Mouse (Mus musculus) lung, postnatal 4 days (tissue): ENCODE data around the gene Ivns1abp.
A peak's percentile ranks its signal among the peaks of the same experiment; 100 is the strongest.
"Not testable (repeated sequence)": the region's sequence is repeated elsewhere in the genome, so short reads cannot be mapped to it uniquely, and the experiment has no call there.

Experiments used
- DNase-seq, 2 experiments: peaks; one replicate each; pipeline ENCODE4 v3.0.0; 2021

Ivns1abp gene

DNA sequence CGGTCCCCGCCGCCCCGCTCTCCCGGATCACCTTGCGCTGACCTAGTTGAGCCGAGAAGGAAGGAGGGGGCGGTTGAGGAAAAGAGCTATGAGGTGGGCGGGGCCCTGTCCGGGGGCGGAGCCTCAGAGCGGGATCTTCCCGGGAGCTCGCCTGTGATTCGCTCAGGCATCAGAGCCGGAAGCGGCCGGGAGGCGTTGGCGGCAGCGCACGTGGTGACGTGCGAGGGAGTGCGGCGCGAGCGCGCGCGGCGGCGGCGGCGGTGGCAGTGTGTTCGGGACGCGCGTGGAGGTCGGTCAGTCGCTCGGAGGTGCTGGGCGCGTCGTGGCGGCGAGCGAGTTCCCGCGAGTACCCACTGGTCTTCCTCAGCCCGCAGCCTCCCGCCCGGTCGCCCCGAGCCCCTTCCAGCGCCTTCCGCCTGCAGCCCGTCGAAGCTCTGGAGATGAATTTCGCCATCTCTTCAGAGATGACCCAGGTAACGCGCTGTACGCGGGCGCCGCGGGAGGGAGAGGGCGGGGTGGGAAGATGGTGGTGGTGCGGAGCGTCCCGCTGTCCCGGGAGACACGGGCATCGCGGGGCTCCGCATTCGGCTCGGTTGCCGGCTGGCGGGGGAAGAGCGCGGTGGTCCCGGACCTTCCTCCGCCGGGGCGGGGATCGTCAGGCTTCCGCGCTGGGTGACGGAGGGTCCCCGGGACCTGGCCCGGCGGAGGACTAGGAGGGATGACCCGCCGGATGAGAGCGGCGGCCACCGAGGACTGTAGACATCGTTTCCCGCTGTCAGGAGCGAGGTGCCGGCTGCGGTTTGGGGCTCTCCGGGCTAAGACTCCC, at the start of gene Ivns1abp:
TSS of gene Ivns1abp (plus strand) at position 195 of the 826 bp plus-strand sequence.
- peak; percentile 98 for DNase-seq

DNA sequence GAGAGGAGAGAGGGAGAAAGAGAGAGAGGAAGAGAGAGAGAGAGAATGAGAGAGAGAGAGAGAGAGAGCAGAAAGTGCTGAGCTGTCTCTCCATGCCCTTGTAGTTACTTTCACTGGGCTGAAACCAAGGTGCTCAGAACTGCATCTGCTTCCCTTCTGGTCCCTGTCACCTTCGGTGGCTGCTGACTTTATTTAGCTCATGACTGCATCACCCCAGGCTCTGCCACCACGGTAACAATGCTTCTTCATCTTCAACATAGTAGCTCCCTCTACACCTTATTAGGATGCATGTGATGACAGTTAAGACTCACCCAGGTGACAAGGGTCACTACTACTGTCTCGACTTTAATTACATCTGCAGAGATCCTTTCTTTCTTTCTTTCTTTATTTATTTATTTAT, 48.8 kb upstream of the Ivns1abp start:
- DNase-seq: no peak

DNA sequence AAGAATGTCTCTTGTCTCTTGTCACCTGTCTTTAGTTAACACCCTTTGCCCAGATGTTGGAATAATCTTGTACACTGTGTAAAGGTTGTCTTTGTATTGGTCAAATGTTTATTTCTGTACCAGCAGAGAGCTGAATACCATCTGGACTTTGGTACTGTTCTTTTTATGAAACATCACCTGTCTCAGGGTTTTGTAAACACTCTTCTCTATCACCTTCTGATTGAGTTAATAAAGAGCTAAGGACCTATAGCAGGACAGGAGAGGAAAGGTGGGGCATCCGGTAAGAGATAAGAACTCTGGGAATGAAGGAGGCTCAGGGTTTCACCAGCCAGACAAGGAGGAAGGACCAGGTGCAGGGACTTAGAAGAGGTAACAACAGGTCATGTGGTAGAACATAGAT, 47.7 kb upstream of the Ivns1abp start:
- no peak for DNase-seq

DNA sequence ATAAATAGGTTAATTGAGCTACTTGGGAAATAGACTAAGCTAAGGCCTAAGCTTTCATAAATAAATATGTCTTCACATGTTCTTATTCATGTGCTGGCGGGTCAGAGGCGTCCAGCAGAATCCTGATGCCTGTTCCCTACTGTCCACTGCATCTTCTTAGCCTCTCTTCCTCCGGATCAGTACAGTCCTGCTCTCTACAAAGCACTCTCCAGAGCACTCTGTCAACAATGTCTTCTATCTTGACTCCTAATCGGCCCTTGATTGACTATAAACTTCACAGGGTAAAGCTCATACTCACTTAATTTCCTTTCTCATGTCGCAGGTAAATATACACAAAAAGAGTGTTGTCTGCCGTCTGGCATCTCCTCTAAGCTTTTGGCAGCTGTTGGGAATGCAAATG, 47.3 kb upstream of the Ivns1abp start:
- no peak for DNase-seq

DNA sequence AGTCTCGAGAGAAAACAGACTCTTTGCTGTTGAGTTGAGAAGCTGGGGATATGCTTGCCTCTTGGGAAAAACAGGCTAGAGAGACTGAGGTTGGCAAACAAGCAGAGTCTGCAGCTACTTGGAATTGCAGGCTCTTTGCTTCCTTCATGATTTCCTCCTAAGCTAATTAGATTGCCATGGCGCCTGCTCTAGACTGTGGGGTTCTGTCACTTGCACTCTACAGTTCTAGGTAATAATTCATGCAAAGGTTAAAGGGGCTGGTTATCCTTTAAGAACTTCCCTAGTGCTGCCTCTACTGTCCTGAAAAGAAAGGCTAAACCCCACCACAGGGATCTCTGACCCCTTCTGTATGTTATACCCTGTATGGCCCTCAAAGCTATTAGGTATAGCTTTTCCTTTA, 46.7 kb upstream of the Ivns1abp start:
- DNase-seq: no peak

DNA sequence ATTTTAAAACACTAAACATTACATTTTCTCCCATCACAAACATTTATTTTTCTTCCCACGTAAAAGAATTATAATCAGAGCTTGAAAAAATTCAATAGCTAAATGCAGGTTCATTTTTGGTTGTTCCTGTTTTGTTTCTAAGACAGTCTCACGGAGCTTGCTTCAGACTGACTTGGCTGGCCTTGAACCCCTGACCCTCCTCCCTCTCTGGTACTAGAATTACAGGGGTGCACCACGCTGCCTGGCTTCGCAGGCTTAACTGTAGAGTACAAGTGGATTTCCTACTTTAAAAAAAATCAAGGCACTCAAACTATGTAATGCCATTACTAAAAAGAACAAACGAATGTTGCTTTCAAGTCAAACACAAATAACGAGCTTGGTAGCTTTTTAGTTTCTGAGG, 42.8 kb upstream of the Ivns1abp start:
- DNase-seq: no peak

DNA sequence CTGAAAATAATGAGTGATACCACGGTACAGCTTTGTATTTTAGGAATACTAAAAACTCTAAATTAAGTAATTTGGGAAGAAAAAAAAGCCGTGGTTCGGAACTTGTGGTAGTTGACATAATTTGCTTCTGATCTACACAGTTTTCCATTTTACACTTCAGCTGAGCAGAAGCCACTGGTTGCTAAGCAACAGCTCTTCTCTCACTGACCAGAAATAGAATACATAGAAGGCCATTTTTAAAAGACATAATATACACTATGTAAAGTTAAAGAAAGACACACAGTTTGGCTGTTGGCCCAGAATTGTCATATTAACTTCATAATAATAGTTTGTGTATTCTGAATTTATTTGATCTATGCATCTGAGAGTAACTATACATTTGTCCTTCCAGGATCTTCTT, 42.4 kb upstream of the Ivns1abp start:
- DNase-seq: no peak

DNA sequence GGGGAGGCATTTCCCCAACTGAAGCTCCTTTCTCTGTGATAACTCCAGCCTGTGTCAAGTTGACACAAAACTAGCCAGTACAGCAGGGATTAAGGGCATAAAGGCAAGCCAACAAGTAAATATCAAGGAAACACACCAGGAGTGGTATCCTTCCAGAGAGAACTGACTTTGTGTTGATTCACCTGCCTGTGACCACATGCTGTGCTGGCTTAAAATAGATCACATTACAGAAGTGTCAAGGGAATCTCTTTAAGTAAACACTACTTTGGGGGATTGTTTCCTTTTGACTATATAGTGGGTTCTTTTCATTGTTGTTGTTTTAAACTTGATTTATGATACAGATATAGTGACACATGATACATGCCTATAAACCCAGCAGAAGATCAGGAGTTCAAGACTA, 41.0 kb upstream of the Ivns1abp start:
- DNase-seq: no peak

DNA sequence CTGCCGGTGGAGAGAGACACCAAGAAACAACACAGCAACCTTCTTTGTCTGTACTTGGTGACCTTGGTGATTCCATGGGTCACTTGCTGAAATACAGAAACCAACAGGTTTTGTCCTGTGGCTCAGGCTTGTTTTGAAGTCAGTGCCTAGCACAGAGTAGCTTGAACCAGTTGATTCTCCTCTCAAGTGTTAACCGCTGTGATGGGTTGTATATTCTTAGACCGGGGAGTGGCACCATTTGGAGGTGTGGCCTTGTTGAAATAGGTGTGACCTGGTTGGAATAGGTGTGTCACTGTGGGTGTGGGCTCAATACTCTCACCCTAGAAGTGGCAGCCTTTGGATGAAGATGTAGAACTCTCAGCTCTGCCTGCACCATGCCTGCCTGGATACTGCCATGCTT, 39.3 kb upstream of the Ivns1abp start:
- DNase-seq: not testable (repeated sequence)

DNA sequence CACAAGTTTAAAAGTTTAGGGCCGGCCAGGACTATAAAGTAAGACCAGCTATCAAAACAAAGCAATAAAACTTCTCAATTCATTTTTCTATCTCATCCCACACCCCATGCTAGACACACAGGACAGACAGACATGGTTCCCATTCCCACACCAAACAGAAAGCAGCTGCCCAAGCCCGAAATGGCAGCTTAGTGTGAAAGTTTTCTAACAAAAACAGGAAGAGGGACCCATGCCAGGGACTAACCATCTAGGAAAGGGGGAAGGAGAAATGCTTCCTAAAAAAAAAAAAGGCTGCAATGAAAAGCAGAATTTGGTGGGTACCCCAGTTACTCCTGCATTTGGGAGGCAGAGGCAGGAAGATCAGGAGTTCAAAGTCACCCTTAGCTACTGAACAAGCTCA, 37.2 kb upstream of the Ivns1abp start:
- DNase-seq: no peak

DNA sequence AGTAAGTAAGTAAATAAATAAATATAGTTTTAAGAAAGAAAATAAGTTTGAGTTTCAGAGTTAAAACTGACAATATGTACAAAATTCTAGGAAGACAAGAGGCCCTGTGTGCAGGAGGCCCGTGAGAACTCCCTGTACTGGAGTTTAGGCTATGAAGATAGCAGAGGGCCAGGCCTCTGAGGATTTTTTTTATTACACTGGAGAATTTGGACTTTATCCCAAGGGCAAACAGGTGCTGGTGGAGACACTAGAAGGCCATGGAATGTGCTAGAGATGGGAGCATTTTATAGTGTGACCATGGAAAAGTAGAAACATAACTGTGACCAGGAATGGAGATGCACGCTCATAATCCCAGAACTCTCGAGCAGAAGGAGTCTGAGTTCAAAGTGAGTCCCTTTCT, 36.5 kb upstream of the Ivns1abp start:
- no peak for DNase-seq

DNA sequence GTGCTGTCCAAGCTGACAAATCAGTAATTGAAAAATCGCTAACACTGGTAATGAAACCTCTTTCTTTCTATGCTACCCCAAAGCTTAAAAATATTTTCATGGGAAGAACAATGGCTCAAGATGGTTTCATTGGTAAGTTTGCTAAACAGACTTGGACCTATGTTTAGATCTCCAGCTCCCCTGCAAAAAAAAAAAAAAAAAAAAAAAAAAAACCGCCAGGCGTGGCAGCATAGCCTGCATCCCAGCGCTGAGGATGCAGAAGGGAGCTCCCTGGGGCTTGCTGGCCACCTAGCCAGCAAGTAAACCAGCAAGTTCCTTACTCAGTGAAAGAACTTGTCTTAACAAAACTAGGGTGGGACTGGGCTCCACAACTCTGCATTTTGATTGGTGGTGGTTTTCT, 35.8 kb upstream of the Ivns1abp start:
- DNase-seq: no peak

DNA sequence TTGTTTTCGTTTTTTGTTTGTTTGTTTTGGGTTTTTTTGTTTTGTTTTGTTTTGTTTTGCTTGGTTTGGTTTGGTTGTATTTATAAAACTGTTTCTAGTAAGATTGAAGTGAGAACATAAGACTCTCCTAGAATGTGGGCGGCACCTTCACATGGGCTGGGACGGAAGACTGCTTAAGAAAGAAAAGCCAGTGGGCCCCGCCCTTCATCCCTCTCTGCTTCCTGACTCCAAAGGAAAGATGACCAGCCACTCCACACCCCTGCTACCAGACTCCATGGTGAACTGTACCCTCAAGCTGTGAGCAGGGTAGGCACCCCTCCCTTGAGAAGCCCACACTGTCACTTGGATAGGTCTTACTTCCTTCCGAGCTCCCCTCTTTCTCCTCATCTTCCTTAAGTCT, 33.8 kb upstream of the Ivns1abp start:
- no peak for DNase-seq

DNA sequence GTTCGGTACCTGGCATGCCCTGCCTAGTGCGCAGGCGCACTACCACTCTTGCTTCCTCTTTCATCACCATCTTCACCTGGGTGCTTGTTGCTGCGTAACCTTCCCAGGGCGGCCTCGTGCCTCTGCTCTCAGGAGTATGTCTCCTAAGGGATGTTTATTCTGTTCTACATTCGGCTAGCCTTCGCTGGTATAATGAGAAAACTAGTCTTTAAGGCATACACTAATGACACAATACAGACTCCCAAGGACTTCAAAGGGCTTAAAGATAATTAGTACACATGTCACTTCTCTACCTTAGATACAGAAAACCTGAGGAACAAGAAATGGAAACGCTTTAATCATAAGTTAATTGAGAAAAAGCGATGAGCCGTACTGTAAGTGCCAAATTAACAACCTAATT, 32.9 kb upstream of the Ivns1abp start:
- no peak for DNase-seq

DNA sequence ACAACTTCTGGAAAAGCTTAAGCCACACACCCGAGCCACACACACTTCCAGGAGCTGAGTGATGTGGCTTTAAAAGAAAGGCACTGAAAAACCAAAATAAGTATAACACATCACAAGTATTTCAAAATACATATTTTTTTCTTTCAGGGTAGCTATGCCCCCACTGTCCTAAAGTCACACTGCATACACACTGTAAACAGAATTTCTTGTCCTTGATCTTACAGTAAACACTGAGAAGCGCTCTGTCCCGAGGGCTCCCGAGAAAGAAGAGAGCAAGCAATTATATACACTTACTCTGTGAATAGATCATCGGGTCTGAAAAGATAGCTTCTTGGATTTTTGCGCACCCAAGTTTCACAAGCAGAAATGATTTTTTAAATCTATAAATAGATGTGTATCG, 25.0 kb upstream of the Ivns1abp start:
- no peak for DNase-seq

DNA sequence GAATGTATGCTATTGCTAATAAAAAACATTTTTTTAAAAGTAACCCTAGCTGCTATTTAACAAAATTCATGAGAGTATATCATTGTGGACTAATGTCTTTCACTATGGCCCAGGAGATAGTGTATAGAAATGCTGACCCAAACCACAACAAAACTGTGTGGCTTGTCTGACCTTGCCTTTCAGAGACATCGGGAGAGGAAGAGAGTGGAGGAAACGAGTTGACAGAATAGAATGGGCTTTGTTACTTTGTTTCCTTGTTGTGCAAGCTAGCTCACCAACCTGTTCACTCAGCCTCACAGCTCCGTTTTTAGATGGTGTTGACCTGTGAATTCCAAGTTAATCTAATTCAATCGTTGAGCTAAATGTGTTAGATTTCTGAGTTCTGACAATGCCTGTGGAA, 23.9 kb upstream of the Ivns1abp start:
- no peak for DNase-seq

DNA sequence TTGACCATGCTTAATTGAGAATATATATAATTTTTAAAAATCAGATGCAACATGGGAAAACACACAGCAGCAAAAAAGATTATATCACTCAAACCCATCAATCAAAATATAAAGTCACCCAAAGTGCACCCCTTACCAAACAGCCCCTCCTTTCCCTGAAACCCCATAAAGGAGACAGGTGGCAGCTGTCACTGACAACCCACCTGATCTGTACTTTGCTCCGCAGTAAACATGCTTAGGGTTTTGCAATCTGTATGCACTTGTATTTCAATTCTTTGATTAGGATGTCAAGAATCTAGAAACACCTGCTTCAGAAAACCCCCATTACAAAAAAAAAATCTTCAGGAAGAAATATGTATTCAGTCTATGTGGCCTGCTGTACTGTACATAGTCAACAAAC, 18.9 kb upstream of the Ivns1abp start:
- no peak for DNase-seq

DNA sequence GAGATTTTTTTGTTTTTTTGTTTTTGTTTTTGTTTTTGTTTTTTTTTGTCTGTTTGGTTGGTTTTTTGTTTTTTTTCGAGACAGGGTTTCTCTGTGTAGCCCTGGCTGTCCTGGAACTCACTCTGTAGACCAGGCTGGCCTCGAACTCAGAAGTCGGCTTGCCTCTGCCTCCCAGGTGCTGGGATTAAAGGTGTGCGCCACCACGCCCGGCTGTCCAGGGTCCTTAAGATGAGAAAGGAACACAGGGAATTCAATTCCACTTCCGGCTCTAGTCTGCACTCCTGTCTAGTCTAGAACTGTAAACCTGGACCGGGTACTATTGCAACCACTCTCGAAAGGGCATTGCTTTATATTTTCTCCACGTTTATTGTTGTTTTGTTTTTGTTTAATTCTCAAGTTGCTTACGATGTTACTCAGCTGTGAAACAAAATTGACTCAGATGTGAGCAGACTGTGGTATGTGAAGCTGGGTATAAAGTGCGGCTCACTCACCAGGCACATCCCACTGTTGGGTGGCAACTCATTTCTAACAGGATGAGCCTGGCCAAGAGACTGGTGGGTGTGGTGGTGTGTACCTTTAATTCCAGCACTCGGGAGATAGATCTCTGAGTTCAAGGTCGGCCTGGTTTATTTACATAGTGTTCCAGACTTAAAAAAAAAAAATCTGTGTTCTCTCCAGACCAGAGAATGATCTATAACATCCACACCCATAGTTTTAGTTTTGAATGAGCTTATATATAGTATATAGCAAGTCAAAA, 15.8 kb upstream of the Ivns1abp start:
- DNase-seq: no peak

DNA sequence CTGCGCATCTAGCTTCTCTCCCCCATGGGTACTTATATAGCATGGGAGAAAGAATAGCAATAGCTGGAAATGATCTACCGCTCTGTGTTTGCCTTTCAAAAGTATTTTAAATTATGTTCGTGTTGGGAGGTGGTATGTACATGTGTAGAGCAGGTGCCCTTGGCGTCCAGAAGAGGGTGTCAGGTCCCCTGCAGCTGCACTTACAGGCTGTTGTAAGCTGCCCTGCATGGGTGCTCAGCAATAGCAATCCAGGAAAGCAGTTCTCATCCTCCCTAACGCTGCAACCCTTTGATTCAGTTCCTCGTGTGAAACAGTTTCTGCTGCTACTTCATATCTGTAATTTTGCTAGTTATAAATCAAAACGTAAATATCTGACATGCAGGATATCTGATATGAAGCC, 14.7 kb upstream of the Ivns1abp start:
- no peak for DNase-seq

DNA sequence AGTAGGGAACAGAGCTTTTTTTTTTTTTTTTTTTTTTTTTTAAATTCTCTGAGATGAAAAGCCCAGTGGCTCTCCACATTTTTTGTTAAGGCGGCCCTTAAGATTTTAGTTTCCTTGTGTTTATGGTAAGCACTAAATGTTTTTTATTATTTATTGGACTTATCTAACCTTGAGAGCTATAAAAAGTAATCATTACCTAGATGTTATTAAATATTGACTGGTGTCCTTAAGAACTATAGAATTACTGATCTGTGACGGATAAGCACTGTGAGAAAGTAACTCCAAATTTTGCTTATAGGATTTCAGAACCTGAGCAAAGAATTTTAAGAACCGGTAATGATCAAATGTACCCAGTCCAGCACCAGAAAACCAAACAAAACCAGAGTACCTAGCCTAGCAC, 11.5 kb upstream of the Ivns1abp start:
- no peak for DNase-seq

DNA sequence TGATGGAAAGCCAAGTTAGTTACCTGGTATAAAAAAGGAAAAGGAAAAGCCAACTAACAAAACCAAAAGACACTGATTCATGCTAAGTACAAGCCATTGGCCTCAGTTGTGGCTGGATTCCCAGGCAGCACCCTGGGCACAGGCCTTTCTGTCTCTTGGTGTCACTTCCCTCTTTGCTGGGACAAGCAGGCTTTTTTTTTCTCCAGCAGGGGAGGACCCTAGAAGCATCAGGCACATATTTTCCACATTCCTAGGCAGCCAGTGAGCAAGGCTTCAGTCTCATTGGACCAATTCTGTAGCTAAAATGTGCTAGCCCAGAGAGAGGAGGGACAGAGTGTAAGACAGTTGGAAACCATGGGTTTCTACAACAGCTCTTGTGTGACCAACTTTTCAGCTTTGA, 6.0 kb upstream of the Ivns1abp start:
- peak; percentile 23 to 36 for DNase-seq

DNA sequence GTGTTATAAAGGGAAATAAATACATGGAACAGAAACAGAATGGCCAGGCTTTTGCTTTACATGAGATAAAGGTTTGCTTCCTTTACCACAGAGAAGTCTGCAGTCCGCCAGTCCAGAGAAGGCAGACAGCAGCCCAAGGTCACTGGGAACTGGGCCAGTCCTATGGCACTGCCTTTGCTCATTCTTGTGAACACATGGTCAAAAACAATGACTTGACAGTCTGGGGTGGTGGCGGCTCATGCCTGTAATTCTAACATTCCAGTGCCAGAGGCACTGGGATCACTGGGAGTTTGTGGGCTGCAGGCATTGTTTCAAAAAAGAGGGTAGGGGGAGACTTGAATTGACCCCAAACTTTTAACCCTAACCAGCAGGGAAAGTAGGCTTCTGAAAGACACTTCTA, 5.3 kb upstream of the Ivns1abp start:
- peak; percentile 28 to 59 for DNase-seq

DNA sequence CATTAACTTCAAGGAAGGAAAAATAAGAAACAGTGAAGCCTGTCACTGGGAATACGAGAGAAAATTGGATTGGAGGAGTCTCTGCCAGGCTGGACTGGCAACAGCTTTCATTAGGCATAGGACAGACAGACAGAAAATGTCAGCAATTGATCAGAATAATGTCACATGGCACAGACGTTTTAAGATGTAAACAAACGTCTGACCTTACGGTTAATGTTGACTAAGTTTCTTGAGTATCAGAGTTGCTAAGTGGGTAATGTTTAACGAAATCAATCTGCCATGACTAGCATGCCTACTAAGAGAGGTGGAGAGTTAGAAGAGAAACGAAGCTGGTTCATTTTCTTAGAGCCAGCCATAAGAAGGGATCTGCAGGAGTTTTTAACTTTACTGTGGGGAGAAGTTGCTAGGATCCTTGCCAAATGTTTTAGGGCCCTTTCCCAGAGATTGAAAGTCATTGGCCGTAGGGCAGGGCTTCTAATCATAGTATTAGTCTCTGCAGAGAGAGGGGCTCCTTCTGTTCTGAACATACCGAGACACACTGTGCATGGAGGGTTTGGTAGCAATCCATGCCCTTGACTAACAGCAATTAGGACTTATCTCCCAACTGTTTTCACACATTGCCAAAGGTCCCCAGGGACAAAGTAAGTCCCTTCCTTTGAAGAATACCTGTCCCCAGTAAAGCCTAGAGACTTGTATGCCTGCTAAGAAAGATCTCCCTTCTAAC, 2.8 kb upstream of the Ivns1abp start:
- DNase-seq: no peak

DNA sequence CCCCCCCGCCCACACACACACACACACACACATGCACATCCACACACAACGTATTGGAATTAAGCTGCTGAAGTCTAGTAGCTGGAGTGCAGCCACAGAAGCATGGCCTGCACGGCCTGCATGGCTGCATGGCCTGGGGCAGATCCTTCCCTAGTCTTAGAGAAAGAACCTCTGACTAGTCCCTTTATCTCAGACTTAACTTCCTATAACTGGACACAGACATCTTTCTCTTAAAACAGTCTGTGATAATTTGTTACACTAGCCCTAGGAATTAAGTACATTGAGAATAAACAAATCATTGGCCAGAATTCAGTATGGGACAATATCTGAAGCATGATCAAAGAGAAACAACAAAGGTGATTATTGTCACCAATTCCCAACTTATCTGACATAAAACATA, 2.0 kb upstream of the Ivns1abp start:
- no peak for DNase-seq
